In genomic region chr14:53635206-53635605, GRCm38 (mm10) we compare ENCODE assay signal across 6 mouse cellular contexts.
DNase-seq lines count a peak whose midpoint lies in the region; TF ChIP-seq lines count a peak whose summit lies in the region.
"Not testable (repeated sequence)": the region's sequence is repeated elsewhere in the genome, so short reads cannot be mapped to it uniquely, and the experiment has no call there.

No protein-coding gene starts in this region.

- H3K27me3 ChIP-seq in thymus, adult 2 months (ENCODE audit: control insufficient read depth, insufficient read depth, low read length) = not testable (repeated sequence)

- not testable (repeated sequence) for TF ChIP-seq CTCF in thymus, adult 2 months (IDR thresholded peaks at IDR 0.05; ENCODE audit: borderline replicate concordance, control insufficient read depth, extremely low read depth, insufficient read depth, low read length, poor library complexity)

- H3K27ac ChIP-seq in thymus, adult 2 months (ENCODE audit: control insufficient read depth, insufficient read depth, low read length) = peak overlapping the region; percentile 50; the same call in 1 of the 2 replicates

- peaks cover 21% of the 10 kb centered on the region for H3K4me1 ChIP-seq in thymus, adult 2 months (replicated peaks; ENCODE audit: control insufficient read depth, insufficient read depth, low read length)

- peak; percentile 37 for DNase-seq in thymus, adult 2 months
- peak; percentile 39 for DNase-seq in thymus, postnatal 0 days (ENCODE audit: low spot score)
- peak; percentile 54 for DNase-seq in thymus, postnatal 14 days
- peak; percentile 40 for DNase-seq in thymus, postnatal 25 days
- peak; percentile 12 to 55 for DNase-seq in thymus, postnatal 36 days
- peak; percentile 47 for DNase-seq in thymus, postnatal 4 days

- H3K36me3 ChIP-seq in thymus, adult 2 months (ENCODE audit: control insufficient read depth, insufficient read depth, low read length) = not testable (repeated sequence)

- WGBS in thymus, adult 2 months = 16% methylated on average over 7 of the region's 7 CpGs

- TF ChIP-seq POLR2A in thymus, adult 2 months (IDR thresholded peaks at IDR 0.05; ENCODE audit: control insufficient read depth, extremely low read depth, insufficient read depth, low read length, poor library complexity) = not testable (repeated sequence)

- peak overlapping the region; percentile 20 for H3K4me3 ChIP-seq in thymus, adult 2 months (ENCODE audit: control insufficient read depth, insufficient read depth, low read length)

Comparison
In these comparisons a context has a peak if more than half of its experiments do, and no peak if none do; other contexts are left out.
1. Peak in every context shown above with its lines: DNase-seq, H3K4me3 ChIP-seq and H3K27ac ChIP-seq.